Mouse (Mus musculus) heart, postnatal 10 days (tissue): Measurements from ENCODE around the gene Plxna3. TPM values are rescaled to one million over a fixed set of nuclear protein-coding genes. Genes with fewer than 3 reads are reported as not detected.
"Not testable (repeated sequence)": the region's sequence is repeated elsewhere in the genome, so short reads cannot be mapped to it uniquely, and the experiment has no call there.

Experiments
- DNase-seq, 2 experiments: peaks; one replicate each; pipeline ENCODE4 v3.0.0; 2021
- intact Hi-C: fragments of 180-260 bp; cut with DNase I; formaldehyde crosslinking; loops from one replicate; pipeline ENCODE4 v1.15.1; 2025
- total RNA-seq, 2 experiments: library from RNA; stranded (reverse); gene quantifications; 2 replicates each; pipeline ENCODE4 v1.2.3; 2021

Gene Plxna3
- total RNA-seq = 1 to 10 TPM; 1.8 to 2.3 TPM

- peak; percentile 70 to 73 for DNase-seq
- intact Hi-C loops = no loop called here
Observed at GRCm38 (mm10) chrX:74328725-74329161, at the start of gene Plxna3. Plxna3 (plus strand) TSS chrX:74329066.

DNA sequence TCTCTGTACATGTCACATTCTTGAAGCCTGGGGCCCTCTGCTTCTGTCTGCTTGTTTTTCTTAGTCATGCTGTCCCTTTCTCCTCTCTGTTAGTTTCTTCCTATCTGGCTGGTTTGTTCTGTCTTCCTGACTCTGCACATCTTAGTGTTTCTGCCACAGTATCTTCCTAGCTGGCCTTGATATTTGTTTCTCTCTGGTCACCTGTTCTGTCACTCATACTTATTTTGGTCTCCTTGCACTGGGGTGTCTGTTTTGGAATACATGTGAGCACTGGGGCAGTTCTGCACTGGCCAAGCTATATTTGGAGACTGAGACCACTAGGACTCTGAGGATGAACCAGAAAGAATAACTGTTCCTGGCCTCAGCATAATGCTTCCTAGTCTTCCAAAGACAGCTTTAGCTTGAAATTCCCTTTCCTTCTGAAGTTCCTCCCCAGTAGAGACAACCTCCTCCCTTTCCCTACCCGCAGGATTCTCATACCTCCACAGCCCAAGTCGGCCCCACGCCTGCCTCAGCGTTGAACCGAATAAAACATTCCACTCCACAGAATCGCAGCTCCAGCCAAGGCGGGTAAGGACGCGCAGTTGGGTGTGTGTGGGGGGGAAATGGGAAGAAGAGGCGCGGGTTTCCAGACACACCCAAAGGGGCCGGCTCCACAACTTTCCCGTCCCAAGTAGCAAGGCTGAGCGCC, 47.7 kb upstream of the Plxna3 start:
- no peak for DNase-seq
- intact Hi-C loops = no loop called here

GRCm38 (mm10) chrX:74281732-74282394, 47.0 kb upstream of the Plxna3 start, which contains the start of the genes Taz and Dnase1l1:
Taz (plus strand) TSS chrX:74281912.
Dnase1l1 (minus strand) TSS chrX:74282337.
- DNase-seq = peak; percentile 80 to 84
- intact Hi-C loops = loop anchor here (2.0 kb wide), 1 partner anchor 33 kb away; the partner anchor contains the start of gene Flna

GRCm38 (mm10) chrX:74282395-74283091, 46.3 kb upstream of the Plxna3 start:
- intact Hi-C loops = loop anchor here (2.0 kb wide), 1 partner anchor 34 kb away; the partner anchor contains the start of gene Flna

DNA sequence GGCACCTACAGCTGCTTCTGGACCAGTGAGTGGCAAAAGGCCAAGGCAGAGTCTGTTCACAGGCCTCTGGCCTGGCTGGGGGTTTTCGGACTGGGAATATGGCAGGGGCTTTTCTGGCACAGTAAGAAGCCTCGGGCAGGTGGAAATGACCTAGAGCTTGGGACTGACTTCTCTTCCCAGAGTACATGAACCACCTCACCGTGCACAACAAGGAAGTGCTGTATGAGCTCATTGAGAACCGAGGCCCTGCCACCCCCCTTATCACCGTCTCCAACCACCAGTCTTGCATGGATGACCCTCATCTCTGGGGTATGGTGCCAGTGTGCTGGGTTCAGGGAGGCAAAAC, 45.8 kb upstream of the Plxna3 start:
- no peak for DNase-seq
- intact Hi-C loops = loop anchor here (2.0 kb wide), 1 partner anchor 34 kb away; the partner anchor contains the start of gene Flna

More at GRCm38 (mm10) chrX:74282395-74283091, 46.3 kb upstream of the Plxna3 start:
- DNase-seq = peak; percentile 89 to 91

DNA sequence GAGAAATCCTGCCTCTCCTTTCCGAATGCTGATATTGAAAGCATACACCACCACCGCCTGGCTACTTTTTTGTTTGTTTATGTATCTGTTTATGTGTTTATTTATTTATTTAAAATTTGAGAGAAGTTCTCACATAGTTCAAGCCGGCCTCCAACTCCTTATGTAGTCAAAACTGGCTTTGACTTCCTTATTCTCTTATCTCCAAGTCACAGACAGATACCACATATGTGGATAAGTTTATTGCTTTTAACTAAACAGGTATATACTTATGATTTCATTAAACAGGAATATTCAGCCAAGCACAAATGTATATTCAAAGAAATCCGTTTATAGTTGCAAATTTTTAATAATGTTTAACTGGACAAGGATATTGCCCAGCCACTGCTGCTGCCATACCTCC, 35.4 kb upstream of the Plxna3 start:
- no peak for DNase-seq
- intact Hi-C loops = no loop called here

- intact Hi-C loops = no loop called here
- peak; percentile 96 to 97 for DNase-seq
Observed at GRCm38 (mm10) chrX:74296538-74297448, 32.1 kb upstream of the Plxna3 start, which contains the start of gene Atp6ap1. Atp6ap1 (plus strand) TSS chrX:74297097.

GRCm38 (mm10) chrX:74298348-74298747, 30.5 kb upstream of the Plxna3 start:
- intact Hi-C loops = no loop called here
- no peak for DNase-seq

GRCm38 (mm10) chrX:74299721-74300120, 29.1 kb upstream of the Plxna3 start:
- no peak for DNase-seq
- intact Hi-C loops = no loop called here

- intact Hi-C loops = no loop called here
Observed at GRCm38 (mm10) chrX:74304867-74305700, 23.8 kb upstream of the Plxna3 start, which contains the start of gene Gdi1. Gdi1 (plus strand) TSS chrX:74304998.

DNA sequence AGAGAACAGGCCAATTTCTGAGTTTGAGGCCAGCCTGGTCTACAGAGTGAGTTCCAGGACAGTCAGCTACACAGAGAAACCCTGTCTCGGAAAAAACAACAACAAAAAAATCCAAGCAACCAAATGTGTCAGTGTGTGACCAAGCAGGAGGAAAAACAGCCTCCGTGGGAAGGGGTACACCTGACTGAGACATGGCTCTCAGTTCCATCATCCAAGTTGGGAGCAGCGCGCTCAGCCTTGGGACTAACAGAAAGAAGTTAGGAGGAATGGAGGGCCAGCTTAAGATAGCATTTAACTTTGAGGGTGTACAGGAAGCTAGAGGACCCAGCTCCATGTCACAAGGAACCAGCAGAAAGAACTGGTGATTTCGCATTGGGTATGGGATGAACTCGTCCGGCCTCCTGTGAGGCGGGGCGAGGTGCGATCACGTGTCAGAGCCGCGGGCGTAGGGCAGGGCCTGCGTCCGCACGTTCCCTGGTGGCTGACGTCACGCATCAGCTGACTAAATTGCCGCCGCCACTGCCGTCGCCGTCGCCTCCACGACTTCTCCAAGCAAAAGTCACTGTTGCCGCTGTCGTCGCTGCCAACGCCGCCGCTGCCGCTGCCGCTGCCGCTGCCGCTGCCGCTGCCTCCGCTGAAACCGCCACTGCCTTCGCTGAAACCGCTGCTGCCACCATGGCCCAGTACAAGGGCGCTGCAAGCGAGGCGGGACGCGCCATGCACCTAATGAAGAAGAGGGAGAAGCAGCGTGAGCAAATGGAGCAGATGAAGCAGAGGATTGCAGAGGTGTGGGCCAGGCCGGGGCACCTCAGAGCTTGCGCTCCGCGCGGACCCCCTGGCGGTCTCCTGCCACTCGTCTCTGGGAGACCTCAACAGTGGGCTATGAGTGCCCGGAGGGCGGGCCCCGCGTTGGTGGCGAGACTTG, 16.1 kb upstream of the Plxna3 start, which contains the start of gene Fam50a:
Gene Fam50a (plus strand): TSS at position 494 of the 925 bp plus-strand sequence.
- intact Hi-C loops = loop anchor here (5.0 kb wide), 3 partner anchors 39 to 79 kb away; partner anchors contain the start of genes Fam3a, Ikbkg, Lage3 and Rpl10
- DNase-seq = peak; percentile 88 to 90

More at GRCm38 (mm10) chrX:74304867-74305700, 23.8 kb upstream of the Plxna3 start, which contains the start of gene Gdi1:
- peak; percentile 79 to 82 for DNase-seq

DNA sequence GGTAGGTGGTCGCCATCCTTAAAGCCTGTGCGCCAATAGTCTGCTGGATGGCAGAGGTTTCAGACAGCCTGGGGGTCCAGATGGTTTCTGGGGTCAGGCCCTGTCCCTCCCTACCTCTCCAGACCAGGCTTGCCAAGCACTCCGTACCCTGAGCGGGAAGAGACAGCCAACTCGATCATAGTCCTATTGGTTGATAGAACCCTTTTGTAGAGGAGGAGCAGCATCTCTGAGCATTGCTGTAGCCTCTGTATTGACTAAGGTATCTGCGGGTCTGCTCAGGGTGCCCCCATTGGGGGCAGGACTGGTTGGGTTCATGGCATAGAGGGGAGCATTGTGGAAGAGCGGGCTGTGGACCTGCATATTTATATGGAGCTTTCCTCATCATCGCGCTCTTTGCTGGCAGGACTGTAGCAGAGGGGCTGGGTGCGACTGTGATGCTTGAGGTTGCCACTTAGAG, 377 bp downstream of the Plxna3 start:
- intact Hi-C loops = no loop called here
- DNase-seq = no peak

DNA sequence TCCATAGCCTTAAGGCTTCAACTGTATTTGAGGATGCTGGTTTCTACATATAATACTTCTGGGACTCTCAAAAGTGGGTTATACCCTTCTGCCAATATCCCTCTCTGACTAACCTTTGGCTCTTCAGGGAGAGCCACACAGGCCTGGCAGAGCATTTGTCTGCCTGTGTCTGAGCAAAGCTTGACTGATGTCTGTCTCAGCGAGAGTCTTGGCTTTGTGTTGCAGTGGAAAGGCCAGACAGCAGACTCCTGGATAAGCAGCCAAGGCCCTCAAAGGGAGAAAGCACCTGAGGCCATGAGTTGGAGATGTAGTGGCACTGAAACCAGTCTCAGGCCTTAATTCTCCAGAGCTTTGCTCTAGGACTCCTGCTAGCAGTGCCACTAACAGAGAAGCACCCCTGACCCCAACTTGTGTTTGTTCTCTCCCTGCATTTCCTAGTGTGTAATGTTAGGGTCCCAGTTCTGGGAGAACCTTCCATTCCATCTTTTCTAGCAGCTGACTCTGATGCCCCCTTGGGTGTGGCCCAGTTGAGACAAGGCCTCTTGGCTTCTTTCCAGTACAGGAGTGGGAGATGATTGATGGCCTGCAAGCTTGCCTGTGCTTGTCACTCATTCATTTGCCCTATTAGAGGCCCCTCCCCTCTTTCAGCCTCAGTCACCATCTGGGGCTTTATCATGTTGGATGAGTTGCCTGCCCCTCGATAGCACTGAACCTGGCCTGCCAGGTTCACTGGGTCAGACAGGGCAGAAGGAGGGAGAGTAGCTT, 1.5 kb downstream of the Plxna3 start:
- no peak for DNase-seq
- intact Hi-C loops = no loop called here

DNA sequence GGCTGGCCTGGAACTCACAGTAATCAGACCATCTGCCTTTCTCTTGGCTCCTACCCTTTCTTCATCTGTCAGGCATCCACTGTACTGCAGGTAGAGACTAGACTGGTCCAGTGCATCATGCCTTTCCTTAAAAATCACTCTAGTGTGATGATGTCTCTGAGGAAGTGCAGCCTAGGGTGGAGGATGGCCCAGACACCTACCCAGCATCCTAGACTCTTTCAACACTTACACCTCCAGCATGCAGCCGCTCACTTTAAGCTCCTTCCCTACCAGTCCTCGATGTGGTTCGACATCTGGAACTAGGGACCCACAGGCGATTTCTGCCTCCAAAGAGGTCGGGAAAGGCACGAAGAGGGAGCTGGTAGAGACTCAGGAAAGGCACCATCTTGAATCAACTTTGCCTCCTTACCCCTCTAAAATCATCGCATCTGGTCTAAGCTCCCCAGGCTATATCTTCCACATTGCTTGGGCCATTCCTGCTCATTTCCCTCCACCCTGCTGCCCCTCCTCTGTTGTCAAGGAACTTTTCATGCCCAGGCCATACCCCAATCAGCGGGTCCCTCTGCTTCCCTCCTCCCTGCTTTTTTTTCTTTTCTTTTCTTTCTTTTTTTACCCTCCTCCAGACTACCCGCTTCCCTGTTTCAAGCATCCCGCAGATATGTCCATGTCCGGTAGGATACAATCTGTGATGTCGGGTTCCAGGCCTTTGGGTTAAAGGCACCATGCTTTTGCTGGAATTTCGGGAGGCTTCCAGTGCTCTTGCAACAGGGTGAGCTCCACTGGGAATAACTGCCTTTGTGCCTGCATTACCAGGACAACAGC, 24.0 kb downstream of the Plxna3 start:
- intact Hi-C loops = loop anchor here (5.0 kb wide), 1 partner anchor 41 kb away; the partner anchor contains the start of gene Fam50a
- DNase-seq = no peak

- DNase-seq = peak; percentile 83 to 87
- intact Hi-C loops = loop anchor here (5.0 kb wide), 1 partner anchor 41 kb away; the partner anchor contains the start of gene Fam50a
Observed at GRCm38 (mm10) chrX:74353467-74353770, 24.6 kb downstream of the Plxna3 start, which contains the start of gene Lage3. Lage3 (minus strand) TSS chrX:74353618.

GRCm38 (mm10) chrX:74357069-74357468, 28.2 kb downstream of the Plxna3 start:
- intact Hi-C loops, DNase-seq: not testable (repeated sequence)
